Mouse (Mus musculus) heart, adult 2 months (tissue): ENCODE results near the gene Chit1. TPM values are rescaled to one million over a fixed set of nuclear protein-coding genes. Genes with fewer than 3 reads are reported as not detected.

Source experiments
- DNase-seq, 2 experiments: peaks; one replicate each; pipeline ENCODE4 v3.0.0; 2021
- H3K27ac ChIP-seq: fragments of 200-600 bp; 2 replicates; pipeline ENCODE4 v1.8.1; 2022
- H3K27me3 ChIP-seq: fragments of 200-500 bp; 2 replicates; pipeline ENCODE4 v1.6.1; 2012; ENCODE audit warnings: mild to moderate bottlenecking, low read length, inconsistent platforms, mixed read lengths; ENCODE audit not compliant: control insufficient read depth, insufficient read depth
- H3K36me3 ChIP-seq: fragments of 200-500 bp; 2 replicates; pipeline ENCODE4 v1.6.1; 2012; ENCODE audit warnings: low read length, inconsistent platforms; ENCODE audit not compliant: control insufficient read depth, insufficient read depth
- H3K4me1 ChIP-seq: fragments of 200-500 bp; 2 replicates; pipeline ENCODE4 v1.6.1; 2011; ENCODE audit warnings: low read length; ENCODE audit not compliant: control insufficient read depth, insufficient read depth
- H3K4me3 ChIP-seq: fragments of 200-600 bp; 2 replicates; pipeline ENCODE4 v1.8.1; 2022
- H3K79me2 ChIP-seq: fragments of 200-500 bp; replicated peaks from 2 replicates; pipeline ENCODE4 v1.6.1; 2012; ENCODE audit warnings: mild to moderate bottlenecking, inconsistent platforms, low read length, moderate library complexity, mixed read lengths; ENCODE audit not compliant: control insufficient read depth, insufficient read depth
- H3K9ac ChIP-seq: fragments of 200-500 bp; 2 replicates; pipeline ENCODE4 v1.6.1; 2012; ENCODE audit warnings: low read depth, mild to moderate bottlenecking, control low read depth, inconsistent platforms, low read length, mixed read lengths
- CTCF ChIP-seq: fragments of 200-600 bp; IDR thresholded peaks from 2 replicates; pipeline ENCODE4 v1.8.1; 2022; ENCODE audit warnings: antibody characterized with exemption, mild to moderate bottlenecking, moderate library complexity
- EP300 ChIP-seq: fragments of 200-500 bp; IDR thresholded peaks from 2 replicates; pipeline ENCODE4 v1.6.1; 2011; ENCODE audit warnings: low read depth, low read length, control low read depth; ENCODE audit not compliant: insufficient read depth
- POLR2A ChIP-seq: fragments of 200-500 bp; IDR thresholded peaks from 2 replicates; pipeline ENCODE4 v1.6.1; 2011; ENCODE audit warnings: mild to moderate bottlenecking, low read depth, low read length, control low read depth; ENCODE audit not compliant: insufficient read depth
- WGBS: fragments of 180-500 bp; shearing (Covaris S2); methylation state at CpG from one replicate; pipeline ENCODE4 v1.1.7; 2018; 5-methylcytosine and 5-hydroxymethylcytosine counted together
- intact Hi-C: fragments of 180-260 bp; cut with DNase I; formaldehyde crosslinking; loops from one replicate; pipeline ENCODE4 v1.15.1; 2025
- polyA plus RNA-seq: library from polyadenylated mRNA; depleted of rRNA; stranded (reverse); fragments of >200 nt; gene quantifications from 2 replicates; pipeline ENCODE4 v1.2.3, GENCODE M21; 2012; rRNA removed
- total RNA-seq, 2 experiments: library from RNA; stranded (reverse); gene quantifications; 2 replicates each; pipeline ENCODE4 v1.2.3; 2021

Gene Chit1
- total and polyA plus RNA-seq, 3 experiments: 0.16 TPM; not detected in 2

- no peak for TF ChIP-seq EP300
- 20% methylated on average over 4 of the region's 4 CpGs for whole genome bisulfite sequencing
- intact Hi-C loops: loop anchor here (1.0 to 5.0 kb wide), 3 partner anchors 43 to 126 kb away; no protein-coding TSS in a partner anchor
- H3K4me3 ChIP-seq: no peak overlapping the region
- no peak overlapping the region for H3K9ac ChIP-seq
- H3K79me2 ChIP-seq: no peaks in the 10 kb centered on the region
- DNase-seq: peak in 1 of 2 experiments; percentile 39
- peaks cover 5% of the 10 kb centered on the region for H3K4me1 ChIP-seq
- H3K27me3 ChIP-seq: no peaks in the 10 kb centered on the region
- H3K36me3 ChIP-seq: no peaks in the 10 kb centered on the region
- no peak overlapping the region for H3K27ac ChIP-seq
Measured at GRCm38 (mm10) chr1:134195979-134196378, 84.9 kb downstream of the Chit1 start.

GRCm38 (mm10) chr1:134196386-134196785 is 85.3 kb downstream of the Chit1 start:
- Histone ChIP-seq H3K9ac (no peak overlapping the region), H3K36me3 (no peaks in the 10 kb centered on the region), H3K4me1 (peaks cover 5% of the 10 kb centered on the region), H3K27me3 (no peaks in the 10 kb centered on the region), H3K79me2 (no peaks in the 10 kb centered on the region), H3K4me3 (no peak overlapping the region), H3K27ac (no peak overlapping the region)
- peak; percentile 76 to 83 for DNase-seq
- TF ChIP-seq CTCF (peak; percentile 90), POLR2A (no peak), EP300 (peak; percentile 83; the same call in 1 of the 2 replicates)
- WGBS: 45% methylated on average over 4 of the region's 4 CpGs
- intact Hi-C loops: loop anchor here (1.0 to 5.0 kb wide), 3 partner anchors 44 to 126 kb away; no protein-coding TSS in a partner anchor

DNA sequence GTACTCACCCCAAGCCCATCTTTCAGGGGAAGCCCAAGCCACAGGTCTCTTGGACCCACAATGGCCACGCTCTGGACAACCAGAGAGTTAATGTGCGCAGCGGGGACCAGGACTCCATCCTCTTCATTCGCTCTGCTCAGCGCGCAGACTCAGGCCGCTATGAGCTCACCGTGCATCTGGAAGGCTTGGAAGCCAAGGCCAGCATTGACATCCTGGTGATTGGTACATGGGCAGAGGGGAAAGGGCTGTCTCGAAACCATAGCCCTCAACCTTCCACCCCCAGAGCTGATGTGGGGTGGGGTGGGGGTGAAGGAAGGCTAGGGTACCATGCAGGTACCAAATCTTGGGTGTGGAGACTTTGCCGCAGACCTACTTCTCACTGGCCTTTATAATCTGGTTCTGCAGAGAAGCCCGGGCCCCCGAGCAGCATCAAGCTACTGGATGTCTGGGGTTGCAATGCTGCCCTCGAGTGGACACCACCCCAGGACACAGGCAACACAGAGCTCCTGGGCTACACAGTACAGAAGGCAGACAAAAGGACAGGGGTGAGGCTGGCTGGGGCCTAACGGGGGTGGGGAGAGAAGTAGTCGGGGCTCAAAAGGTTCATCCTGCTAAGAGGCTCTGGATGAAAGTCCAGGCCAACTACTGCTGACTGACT is 86.4 kb downstream of the Chit1 start:
- DNase-seq: no peak
- H3K9ac ChIP-seq: no peak overlapping the region
- intact Hi-C loops: loop anchor here (2.0 to 5.0 kb wide), 2 partner anchors 45 to 125 kb away; no protein-coding TSS in a partner anchor
- TF ChIP-seq POLR2A (no peak), EP300 (no peak), CTCF (no peak)
- H3K27me3 ChIP-seq: no peaks in the 10 kb centered on the region
- 76% methylated on average over 15 of the region's 15 CpGs for WGBS
- H3K4me3 ChIP-seq: no peak overlapping the region
- H3K27ac ChIP-seq: no peak overlapping the region
- H3K36me3 ChIP-seq: no peaks in the 10 kb centered on the region
- H3K4me1 ChIP-seq: peaks cover 5% of the 10 kb centered on the region
- H3K79me2 ChIP-seq: no peaks in the 10 kb centered on the region

- intact Hi-C loops: loop anchor here (1.0 to 5.0 kb wide), 2 partner anchors 41 to 124 kb away; no protein-coding TSS in a partner anchor
- H3K27me3 ChIP-seq: no peaks in the 10 kb centered on the region
- H3K36me3 ChIP-seq: no peaks in the 10 kb centered on the region
- H3K4me3 ChIP-seq: no peak overlapping the region
- H3K27ac ChIP-seq: no peak overlapping the region
- no peak overlapping the region for H3K9ac ChIP-seq
- no peaks in the 10 kb centered on the region for H3K79me2 ChIP-seq
- no peak for DNase-seq
- 89% methylated on average over 12 of the region's 12 CpGs for WGBS
- H3K4me1 ChIP-seq: peaks cover 5% of the 10 kb centered on the region
- no peak for TF ChIP-seq EP300
Measured at GRCm38 (mm10) chr1:134198197-134198995, 87.4 kb downstream of the Chit1 start.

- Histone ChIP-seq H3K36me3 (no peaks in the 10 kb centered on the region), H3K4me1 (peaks cover 5% of the 10 kb centered on the region), H3K9ac (no peak overlapping the region), H3K27ac (no peak overlapping the region), H3K27me3 (no peaks in the 10 kb centered on the region), H3K4me3 (no peak overlapping the region), H3K79me2 (no peaks in the 10 kb centered on the region)
- TF ChIP-seq EP300: no peak
- no peak for TF ChIP-seq CTCF
- TF ChIP-seq POLR2A: no peak
- 63% methylated on average over 2 of the region's 2 CpGs for WGBS
- DNase-seq: no peak
- intact Hi-C loops: no loop called here
Measured at GRCm38 (mm10) chr1:134200481-134200880, 89.4 kb downstream of the Chit1 start.

Other genes with a start within 250 kb of the Chit1 start
- under 1 TPM; 0.34 to 0.36 TPM for gene Optc, start 203.2 kb upstream of the Chit1 start, total RNA-seq
- 1.00 and 2.4 TPM in 2 replicates for gene Optc, start 203.2 kb upstream of the Chit1 start, polyA plus RNA-seq
- 10 to 100 TPM; 29.0 to 34.4 TPM for gene Prelp, start 189.8 kb upstream of the Chit1 start, total RNA-seq
- gene Prelp, start 189.8 kb upstream of the Chit1 start, polyA plus RNA-seq: 52.1 and 58.5 TPM in 2 replicates
- gene Fmod, start 74.0 kb upstream of the Chit1 start, total RNA-seq: 1 to 10 TPM; 9.3 to 9.4 TPM
- 14.5 and 17.0 TPM in 2 replicates for gene Fmod, start 74.0 kb upstream of the Chit1 start, polyA plus RNA-seq
- gene Btg2, start 32.1 kb upstream of the Chit1 start, total RNA-seq: 10 to 100 TPM; 29.9 to 31.0 TPM
- 33.5 and 35.9 TPM in 2 replicates for gene Btg2, start 32.1 kb upstream of the Chit1 start, polyA plus RNA-seq
- under 1 TPM; 0.94 to 0.96 TPM for gene Chil1, start 70.9 kb downstream of the Chit1 start, total RNA-seq
- gene Chil1, start 70.9 kb downstream of the Chit1 start, polyA plus RNA-seq: 1.7 and 2.7 TPM in 2 replicates
- not detected for gene Mybph, start 82.2 kb downstream of the Chit1 start, total RNA-seq
- 0.16 and 0.18 TPM in 2 replicates for gene Mybph, start 82.2 kb downstream of the Chit1 start, polyA plus RNA-seq
- 10 to 100 TPM in 1 of 2 experiments, 1 to 10 TPM in 1; 9.6 to 15.0 TPM for gene Adora1, start 124.2 kb downstream of the Chit1 start, total RNA-seq
- gene Adora1, start 124.2 kb downstream of the Chit1 start, polyA plus RNA-seq: 18.6 and 19.4 TPM in 2 replicates
- not detected for gene Myog, start 178.7 kb downstream of the Chit1 start, total RNA-seq
- gene Myog, start 178.7 kb downstream of the Chit1 start, polyA plus RNA-seq: not detected in 2 replicates
- gene Ppfia4, start 221.7 kb downstream of the Chit1 start, total RNA-seq: under 1 TPM; 0.80 to 0.94 TPM
- gene Ppfia4, start 221.7 kb downstream of the Chit1 start, polyA plus RNA-seq: 4.4 and 4.9 TPM in 2 replicates